Mouse (Mus musculus): ENCODE data around the gene Usp48. TPM values are rescaled to one million over a fixed set of nuclear protein-coding genes. Genes with fewer than 3 reads are reported as not detected.

Usp48 gene
- total and polyA plus RNA-seq, 3 experiments: 71.2 to 206 (median 137) TPM

DNA sequence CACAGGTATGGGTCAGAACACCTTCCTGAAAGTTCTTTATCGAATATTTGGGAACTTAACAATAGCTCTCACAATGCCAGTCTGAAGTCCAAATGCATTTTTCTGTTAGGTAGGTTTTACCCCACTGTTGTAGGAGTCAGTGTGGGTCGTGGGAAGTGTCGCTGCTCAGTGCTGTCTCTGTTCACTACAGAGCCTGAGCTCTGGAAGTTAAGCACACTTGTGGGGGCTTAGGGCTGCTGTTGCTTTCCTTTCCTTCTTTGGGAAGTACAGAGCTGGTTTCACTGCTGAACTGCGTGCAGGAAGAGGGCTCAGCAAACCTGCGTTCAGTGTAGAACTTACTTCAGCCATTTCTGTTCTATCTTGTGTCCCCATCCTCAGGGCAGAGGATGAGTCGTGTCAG is 34.8 kb downstream of the Usp48 start:
- Histone ChIP-seq H3K4me3 (ENCODE audit: low read depth, low read length) (no peak overlapping the region), H3K27me3 (ENCODE audit: insufficient read depth, low read length) (no peaks in the 10 kb centered on the region), H3K4me1 (ENCODE audit: insufficient read depth, low read depth, low read length) (no peaks in the 10 kb centered on the region), H3K36me3 (replicated peaks) (peaks cover 97% of the 10 kb centered on the region), H3K9me3 (replicated peaks) (no peaks in the 10 kb centered on the region)
- DNase-seq (ENCODE audit: low spot score): no peak
- TF ChIP-seq CTCF (IDR thresholded peaks at IDR 0.05; ENCODE audit: low read depth, low read length) (no peak), TAL1 (conservative IDR thresholded peaks at IDR 0.05; ENCODE audit: low read depth, low read length) (no peak), GATA1 (IDR thresholded peaks at IDR 0.05; ENCODE audit: borderline replicate concordance, low read length) (no peak), GATA2 (IDR thresholded peaks at IDR 0.05; ENCODE audit: borderline replicate concordance, low read depth, low read length) (no peak), POLR2AphosphoS5 (IDR thresholded peaks at IDR 0.05; ENCODE audit: insufficient replicate concordance, low read depth, low read length) (no peak)
- ATAC-seq (ENCODE audit: extremely low read depth, insufficient number of reproducible peaks, low FRiP score, poor library complexity, severe bottlenecking): no peak

GRCm38 (mm10) chr4:137629354-137629753 is 35.8 kb downstream of the Usp48 start:
- TF ChIP-seq POLR2AphosphoS5 (IDR thresholded peaks at IDR 0.05; ENCODE audit: insufficient replicate concordance, low read depth, low read length) (no peak), GATA2 (IDR thresholded peaks at IDR 0.05; ENCODE audit: borderline replicate concordance, low read depth, low read length) (no peak), TAL1 (conservative IDR thresholded peaks at IDR 0.05; ENCODE audit: low read depth, low read length) (no peak), GATA1 (IDR thresholded peaks at IDR 0.05; ENCODE audit: borderline replicate concordance, low read length) (no peak), CTCF (IDR thresholded peaks at IDR 0.05; ENCODE audit: low read depth, low read length) (no peak)
- H3K36me3 ChIP-seq (replicated peaks): peaks cover 96% of the 10 kb centered on the region
- ATAC-seq (ENCODE audit: extremely low read depth, insufficient number of reproducible peaks, low FRiP score, poor library complexity, severe bottlenecking) (no peak), DNase-seq (ENCODE audit: low spot score) (no peak)
- H3K27me3 ChIP-seq (ENCODE audit: insufficient read depth, low read length): no peaks in the 10 kb centered on the region
- H3K4me1 ChIP-seq (ENCODE audit: insufficient read depth, low read depth, low read length): no peaks in the 10 kb centered on the region
- H3K9me3 ChIP-seq (replicated peaks): no peaks in the 10 kb centered on the region
- no peak overlapping the region for H3K4me3 ChIP-seq (ENCODE audit: low read depth, low read length)

DNA sequence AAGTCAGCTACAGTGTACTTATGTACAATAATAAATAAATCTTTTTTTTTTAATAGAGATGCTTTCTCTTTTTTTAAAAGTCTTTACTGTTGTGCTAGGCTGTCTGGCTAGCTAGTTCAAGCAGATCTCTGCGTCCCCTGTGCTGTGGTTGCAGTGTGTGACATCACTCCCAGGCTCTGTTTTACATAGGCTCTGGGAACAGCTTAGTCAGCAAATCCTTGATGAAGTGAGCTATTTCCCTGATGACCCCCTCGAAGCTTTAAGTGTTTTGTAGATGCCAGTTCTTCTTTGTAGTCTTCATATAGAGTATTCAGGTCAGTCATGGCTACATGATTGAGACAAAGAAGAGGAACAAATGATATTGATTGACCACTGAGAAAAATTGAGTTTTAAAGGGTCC is 36.6 kb downstream of the Usp48 start:
- Histone ChIP-seq H3K4me3 (ENCODE audit: low read depth, low read length) (no peak overlapping the region), H3K4me1 (ENCODE audit: insufficient read depth, low read depth, low read length) (no peaks in the 10 kb centered on the region), H3K36me3 (replicated peaks) (peaks cover 95% of the 10 kb centered on the region), H3K27me3 (ENCODE audit: insufficient read depth, low read length) (no peaks in the 10 kb centered on the region), H3K9me3 (replicated peaks) (no peaks in the 10 kb centered on the region)
- DNase-seq (ENCODE audit: low spot score): no peak
- TF ChIP-seq CTCF (IDR thresholded peaks at IDR 0.05; ENCODE audit: low read depth, low read length): no peak
- no peak for TF ChIP-seq GATA1 (IDR thresholded peaks at IDR 0.05; ENCODE audit: borderline replicate concordance, low read length)
- TF ChIP-seq TAL1 (conservative IDR thresholded peaks at IDR 0.05; ENCODE audit: low read depth, low read length): no peak
- TF ChIP-seq POLR2AphosphoS5 (IDR thresholded peaks at IDR 0.05; ENCODE audit: insufficient replicate concordance, low read depth, low read length): no peak
- no peak for TF ChIP-seq GATA2 (IDR thresholded peaks at IDR 0.05; ENCODE audit: borderline replicate concordance, low read depth, low read length)
- ATAC-seq (ENCODE audit: extremely low read depth, insufficient number of reproducible peaks, low FRiP score, poor library complexity, severe bottlenecking): no peak

DNA sequence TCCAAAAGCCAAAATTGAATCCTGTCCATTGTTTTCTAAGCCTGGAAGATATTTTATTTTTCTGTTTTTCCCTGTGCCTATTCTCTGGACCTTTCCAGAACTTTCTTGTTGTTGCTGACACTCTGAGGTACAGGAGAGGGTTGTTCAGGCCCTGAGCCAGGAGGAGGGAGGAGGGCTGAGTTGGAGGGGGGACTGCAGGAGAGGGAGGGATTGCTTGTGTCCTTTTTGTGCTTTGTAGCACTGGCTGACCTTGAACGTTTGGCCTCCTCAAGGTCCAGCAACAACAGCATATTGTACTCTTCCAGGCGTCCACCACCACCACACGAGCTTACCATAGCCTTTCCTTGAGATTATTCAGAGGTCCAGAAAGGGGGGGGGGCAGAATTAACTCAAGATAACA is 38.0 kb downstream of the Usp48 start:
- ATAC-seq (ENCODE audit: extremely low read depth, insufficient number of reproducible peaks, low FRiP score, poor library complexity, severe bottlenecking) (no peak), DNase-seq (ENCODE audit: low spot score) (no peak)
- Histone ChIP-seq H3K36me3 (replicated peaks) (peaks cover 96% of the 10 kb centered on the region), H3K4me1 (ENCODE audit: insufficient read depth, low read depth, low read length) (no peaks in the 10 kb centered on the region), H3K9me3 (replicated peaks) (no peaks in the 10 kb centered on the region), H3K4me3 (ENCODE audit: low read depth, low read length) (no peak overlapping the region), H3K27me3 (ENCODE audit: insufficient read depth, low read length) (no peaks in the 10 kb centered on the region)
- TF ChIP-seq TAL1 (conservative IDR thresholded peaks at IDR 0.05; ENCODE audit: low read depth, low read length): no peak
- TF ChIP-seq CTCF (IDR thresholded peaks at IDR 0.05; ENCODE audit: low read depth, low read length): no peak

DNA sequence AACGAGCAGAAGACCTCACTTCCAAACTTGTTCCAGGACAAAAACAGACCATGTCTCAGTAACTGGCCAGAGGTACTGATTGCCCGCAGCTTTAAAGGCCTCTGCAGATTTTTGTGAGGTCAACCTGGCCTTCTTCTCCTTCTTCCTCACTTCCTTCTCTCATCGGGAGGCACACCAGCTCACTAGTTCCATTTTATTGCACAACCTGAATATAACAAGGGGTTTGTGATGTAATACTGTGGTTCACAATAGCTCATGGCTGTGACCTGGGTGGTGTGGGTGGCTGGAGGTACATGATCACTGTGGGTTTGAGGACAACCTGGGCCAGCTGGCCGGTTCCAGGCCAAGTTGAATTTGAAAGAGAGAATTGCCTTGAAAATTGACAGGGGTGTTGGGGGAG is 39.8 kb downstream of the Usp48 start:
- Histone ChIP-seq H3K36me3 (replicated peaks) (peaks cover 96% of the 10 kb centered on the region), H3K4me1 (ENCODE audit: insufficient read depth, low read depth, low read length) (no peaks in the 10 kb centered on the region), H3K27me3 (ENCODE audit: insufficient read depth, low read length) (no peaks in the 10 kb centered on the region), H3K9me3 (replicated peaks) (no peaks in the 10 kb centered on the region), H3K4me3 (ENCODE audit: low read depth, low read length) (no peak overlapping the region)
- ATAC-seq (ENCODE audit: extremely low read depth, insufficient number of reproducible peaks, low FRiP score, poor library complexity, severe bottlenecking) (no peak), DNase-seq (ENCODE audit: low spot score) (no peak)
- TF ChIP-seq TAL1 (conservative IDR thresholded peaks at IDR 0.05; ENCODE audit: low read depth, low read length) (no peak), CTCF (IDR thresholded peaks at IDR 0.05; ENCODE audit: low read depth, low read length) (no peak)

GRCm38 (mm10) chr4:137636597-137636996 is 43.0 kb downstream of the Usp48 start:
- Histone ChIP-seq H3K27me3 (ENCODE audit: insufficient read depth, low read length) (no peaks in the 10 kb centered on the region), H3K4me1 (ENCODE audit: insufficient read depth, low read depth, low read length) (peaks cover 4% of the 10 kb centered on the region; the same call in 1 of the 2 replicates), H3K9me3 (replicated peaks) (no peaks in the 10 kb centered on the region), H3K36me3 (replicated peaks) (peaks cover 96% of the 10 kb centered on the region), H3K4me3 (ENCODE audit: low read depth, low read length) (no peak overlapping the region)
- TF ChIP-seq GATA1 (IDR thresholded peaks at IDR 0.05; ENCODE audit: borderline replicate concordance, low read length): no peak
- DNase-seq (ENCODE audit: low spot score) (no peak), ATAC-seq (ENCODE audit: extremely low read depth, insufficient number of reproducible peaks, low FRiP score, poor library complexity, severe bottlenecking) (no peak)

DNA sequence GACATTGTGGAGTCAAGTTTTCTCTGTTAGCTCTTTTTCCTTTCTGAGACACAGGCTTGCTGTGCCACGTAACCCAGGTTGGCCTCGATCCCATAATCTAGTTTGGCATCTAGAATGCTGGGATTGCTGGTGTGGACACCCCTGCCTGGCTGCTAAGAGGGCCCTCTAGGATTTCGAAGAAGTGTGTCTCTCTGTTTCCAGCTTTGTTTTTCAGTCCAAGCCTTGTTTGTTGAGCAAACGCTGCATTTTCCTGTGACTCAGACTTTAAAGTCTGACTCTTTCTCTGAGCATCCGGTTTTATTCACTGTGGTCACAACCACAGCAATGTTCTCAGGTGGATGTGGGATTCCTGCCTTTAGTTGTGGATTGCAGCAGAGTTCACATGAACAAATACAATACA is 48.0 kb downstream of the Usp48 start:
- peaks cover 97% of the 10 kb centered on the region for H3K36me3 ChIP-seq (replicated peaks)
- DNase-seq (ENCODE audit: low spot score) (no peak), ATAC-seq (ENCODE audit: extremely low read depth, insufficient number of reproducible peaks, low FRiP score, poor library complexity, severe bottlenecking) (no peak)
- no peaks in the 10 kb centered on the region for H3K27me3 ChIP-seq (ENCODE audit: insufficient read depth, low read length)
- H3K4me3 ChIP-seq (ENCODE audit: low read depth, low read length): no peak overlapping the region
- peaks cover 19% of the 10 kb centered on the region for H3K4me1 ChIP-seq (ENCODE audit: insufficient read depth, low read depth, low read length)
- TF ChIP-seq GATA1 (IDR thresholded peaks at IDR 0.05; ENCODE audit: borderline replicate concordance, low read length): no peak
- no peak for TF ChIP-seq GATA2 (IDR thresholded peaks at IDR 0.05; ENCODE audit: borderline replicate concordance, low read depth, low read length)
- TF ChIP-seq TAL1 (conservative IDR thresholded peaks at IDR 0.05; ENCODE audit: low read depth, low read length): no peak
- no peak for TF ChIP-seq CTCF (IDR thresholded peaks at IDR 0.05; ENCODE audit: low read depth, low read length)
- no peaks in the 10 kb centered on the region for H3K9me3 ChIP-seq (replicated peaks)

Data from G1E (cell line).